Mouse (Mus musculus) heart, adult 18-20 months (tissue): Measurements from ENCODE around the gene Tnnc2. TPM values are rescaled to one million over a fixed set of nuclear protein-coding genes. Genes with fewer than 3 reads are reported as not detected.

Experiments
- DNase-seq, 2 experiments: peaks; one replicate each; pipeline ENCODE4 v3.0.0; 2021 to 2022; ENCODE audit warnings: mixed read lengths in 1 of 2
- total RNA-seq, 2 experiments: library from RNA; stranded (reverse); gene quantifications; 2 replicates each; pipeline ENCODE4 v1.2.3; 2021

Gene Tnnc2
- total RNA-seq, 2 experiments from 2014 or later = 1.2 TPM; not detected in 1

DNA sequence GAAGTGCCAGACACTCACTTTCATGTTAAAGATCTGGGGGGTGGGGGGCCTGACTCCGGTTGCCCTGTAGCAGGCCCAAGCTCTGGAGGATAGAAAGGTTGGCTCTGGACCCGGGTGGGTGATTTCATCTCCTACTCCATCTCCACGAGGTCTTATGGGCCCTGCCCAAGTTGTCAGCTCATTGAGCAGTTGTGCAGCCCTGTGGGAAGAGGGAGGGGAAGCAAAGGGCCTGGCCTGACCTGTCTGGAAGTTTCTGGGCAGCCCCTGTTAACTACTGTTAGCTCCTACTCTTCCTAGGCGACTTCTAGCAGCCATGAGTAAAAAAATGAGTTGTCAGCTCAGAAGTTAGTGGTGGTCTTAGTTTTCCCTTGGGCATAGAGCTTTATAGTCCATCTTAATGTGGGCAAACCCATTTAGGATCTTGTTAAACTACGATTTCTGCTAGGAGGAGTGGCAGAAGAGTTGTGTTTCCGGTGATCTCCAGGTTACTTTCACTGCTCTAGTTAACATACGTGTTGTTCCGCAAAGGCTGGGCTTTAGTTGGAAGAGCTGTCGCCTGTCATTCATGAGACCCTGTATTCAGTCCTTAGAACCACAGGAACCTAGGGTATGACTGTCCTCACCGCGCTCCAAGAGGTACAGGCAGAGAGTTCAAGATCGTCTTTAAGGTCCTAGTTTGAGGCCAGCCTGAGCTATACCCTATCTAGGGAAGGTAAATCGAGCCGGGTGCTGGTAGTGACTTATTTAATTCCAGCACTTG lies 6.4 kb downstream of the Tnnc2 start:
- DNase-seq = no peak

DNA sequence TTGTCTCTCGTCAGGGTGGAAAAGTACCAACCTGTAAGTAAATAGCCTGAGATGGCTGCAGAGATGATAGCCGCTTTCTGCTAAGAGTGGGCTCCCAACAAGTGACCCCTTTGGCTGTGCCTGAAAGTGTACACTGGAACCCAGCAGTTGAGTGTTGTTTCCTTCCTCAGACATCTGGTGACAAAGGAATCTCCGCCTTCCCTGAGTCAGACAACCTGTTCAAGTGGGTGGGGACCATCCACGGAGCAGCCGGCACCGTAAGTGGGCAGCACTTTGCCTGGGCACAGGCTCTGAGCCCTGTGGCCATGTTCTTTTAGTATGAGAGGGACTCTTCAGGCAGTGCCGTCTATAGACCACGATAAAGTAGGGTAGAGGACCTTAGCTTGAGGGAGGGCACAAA lies 8.6 kb downstream of the Tnnc2 start:
- no peak for DNase-seq

DNA sequence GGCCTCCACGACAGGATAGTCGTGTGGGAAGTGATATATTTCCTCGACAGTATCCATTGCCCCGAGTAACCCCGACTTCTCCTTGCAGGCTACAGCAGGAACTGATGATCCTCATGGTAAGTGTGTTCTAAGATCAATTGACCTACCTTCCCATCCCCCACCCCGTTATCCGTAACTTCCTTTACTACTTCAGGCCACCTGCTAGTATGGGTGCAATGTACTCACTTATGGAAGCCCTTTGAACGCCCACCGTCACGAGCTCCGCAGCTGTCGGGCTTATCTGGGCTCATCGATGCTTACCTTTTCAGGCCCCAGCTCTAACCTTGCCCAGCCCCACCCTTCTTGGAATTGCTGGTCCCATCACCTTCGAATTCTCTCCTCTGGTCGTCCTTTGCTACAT lies 9.5 kb downstream of the Tnnc2 start:
- no peak for DNase-seq

DNA sequence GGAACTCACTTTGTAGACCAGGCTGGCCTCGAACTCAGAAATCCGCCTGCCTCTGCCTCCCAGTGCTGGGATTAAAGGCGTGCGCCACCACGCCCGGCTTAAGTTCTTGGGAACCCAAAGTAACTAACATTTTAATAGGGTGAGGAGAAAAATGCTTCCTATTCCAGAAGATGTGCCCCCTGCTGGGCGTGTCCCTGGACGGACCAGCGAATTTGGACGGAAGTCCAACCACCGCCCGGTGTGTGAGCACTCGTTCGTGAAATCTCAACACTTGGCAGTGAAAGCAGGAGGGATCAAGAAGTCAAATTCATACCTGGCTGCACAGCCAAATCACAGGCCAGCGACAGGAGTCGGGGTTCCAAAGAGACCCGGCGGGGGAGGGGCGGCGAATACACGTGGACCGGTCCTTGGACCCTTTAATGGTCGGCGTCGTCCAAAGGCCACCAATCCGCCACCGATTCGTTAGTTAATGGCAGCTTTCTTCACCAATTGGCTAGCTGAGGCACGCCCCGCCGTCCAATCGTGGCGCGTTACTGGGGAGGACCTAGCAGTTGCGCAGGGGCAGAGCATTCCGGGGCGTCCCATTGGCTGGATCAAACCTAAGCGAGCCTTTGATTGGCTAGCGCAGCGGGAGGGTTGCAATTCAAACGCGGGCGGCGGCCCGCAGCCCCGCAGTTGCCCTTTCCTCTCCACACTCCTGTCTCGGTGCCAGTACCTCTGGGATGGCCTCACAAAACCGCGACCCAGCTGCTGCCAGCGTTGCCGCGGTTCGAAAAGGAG lies 10.3 kb downstream of the Tnnc2 start, which contains the start of gene Ube2c:
Ube2c (plus strand) TSS at position 641 of the 780 bp plus-strand sequence.
- peak; percentile 99 for DNase-seq

DNA sequence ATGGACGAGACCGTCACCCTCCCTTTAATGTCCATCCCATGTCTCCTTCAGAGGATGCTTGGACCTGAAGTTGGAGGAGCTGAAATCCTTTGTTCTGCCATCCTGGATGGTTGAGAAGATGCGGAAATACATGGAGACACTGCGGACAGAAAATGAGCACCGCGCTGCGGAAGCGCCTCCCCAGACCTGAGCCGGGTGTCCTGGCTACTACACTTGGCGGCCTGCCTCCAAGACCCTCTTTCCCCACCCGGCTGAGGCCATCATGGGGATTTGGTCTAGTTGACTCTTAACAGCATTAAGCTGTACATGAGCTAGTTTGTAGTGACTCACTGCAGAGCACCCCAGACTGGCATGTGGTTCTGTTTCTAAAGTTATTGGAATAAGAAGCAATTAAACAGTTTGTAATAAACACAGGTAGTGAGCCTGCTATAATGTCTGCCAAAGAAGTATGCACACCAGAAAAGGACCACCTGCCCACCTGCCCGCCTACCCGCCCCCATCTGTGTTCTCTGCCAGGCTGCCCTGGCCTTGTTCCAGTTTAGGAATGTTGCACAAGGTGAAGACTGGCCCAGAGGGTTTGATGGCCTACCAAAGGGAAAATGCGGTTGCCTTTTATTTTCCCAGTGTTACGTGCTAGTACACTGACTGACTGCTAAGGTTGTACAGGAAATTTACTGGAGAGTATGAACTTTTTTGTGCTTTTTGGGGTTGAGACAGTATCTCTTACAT lies 11.8 kb downstream of the Tnnc2 start:
- DNase-seq = no peak

DNA sequence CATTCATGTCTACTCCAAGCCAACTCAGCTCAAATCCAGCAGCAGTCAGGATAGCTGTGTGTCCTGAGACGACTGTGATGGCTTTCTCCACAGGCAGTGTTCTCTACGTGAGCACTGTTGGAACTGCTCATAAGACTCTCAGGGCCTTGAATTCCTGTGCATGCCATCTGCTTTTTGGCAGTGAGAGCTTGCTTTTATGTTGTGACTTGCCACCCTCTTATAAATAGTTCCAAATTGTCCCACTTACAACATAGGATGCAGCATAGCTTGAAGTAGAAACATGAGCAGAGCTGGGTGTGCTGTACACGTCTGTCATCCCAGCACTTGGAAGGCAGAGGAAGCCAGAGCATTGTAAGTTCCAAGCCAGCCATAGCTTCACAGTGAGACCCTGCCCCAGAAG lies 13.9 kb downstream of the Tnnc2 start:
- no peak for DNase-seq

DNA sequence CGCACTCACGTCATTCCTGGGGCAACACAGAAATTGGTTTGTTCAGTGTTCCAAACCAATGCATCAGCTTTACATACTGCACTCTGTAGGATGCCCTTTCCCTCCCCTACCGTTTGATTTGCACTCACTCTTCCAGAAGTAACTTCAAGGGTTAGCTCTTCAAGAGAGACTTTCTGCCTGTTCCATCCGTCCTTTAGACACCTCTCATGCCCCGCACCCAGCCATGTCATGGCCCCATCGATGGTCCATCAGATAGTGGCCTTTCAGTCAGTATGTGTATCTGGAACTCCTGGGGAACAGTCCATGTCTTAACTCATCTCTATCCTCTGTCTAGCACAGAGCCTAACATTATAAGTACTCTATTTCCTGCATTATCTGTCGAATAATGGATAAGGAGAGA lies 17.2 kb downstream of the Tnnc2 start:
- no peak for DNase-seq

DNA sequence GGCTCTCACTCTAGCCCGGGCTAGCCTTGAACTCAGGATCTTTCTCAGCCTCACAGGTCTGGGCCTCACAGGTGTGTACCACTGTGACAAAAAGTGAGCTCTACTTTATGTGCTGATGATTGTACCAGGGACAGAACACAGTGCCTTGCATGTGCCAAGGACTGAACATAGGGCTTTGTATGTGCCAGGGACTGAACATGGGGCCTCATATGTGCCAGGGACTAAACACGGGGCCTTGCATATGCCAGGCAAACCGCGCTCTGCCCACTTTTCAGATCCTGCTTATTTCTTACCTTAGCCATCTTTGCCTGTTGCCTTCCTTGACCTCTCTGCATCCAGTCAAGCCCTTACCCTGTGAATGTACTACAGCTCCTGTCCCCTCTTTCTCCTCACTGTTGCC lies 17.8 kb downstream of the Tnnc2 start:
- DNase-seq = no peak

DNA sequence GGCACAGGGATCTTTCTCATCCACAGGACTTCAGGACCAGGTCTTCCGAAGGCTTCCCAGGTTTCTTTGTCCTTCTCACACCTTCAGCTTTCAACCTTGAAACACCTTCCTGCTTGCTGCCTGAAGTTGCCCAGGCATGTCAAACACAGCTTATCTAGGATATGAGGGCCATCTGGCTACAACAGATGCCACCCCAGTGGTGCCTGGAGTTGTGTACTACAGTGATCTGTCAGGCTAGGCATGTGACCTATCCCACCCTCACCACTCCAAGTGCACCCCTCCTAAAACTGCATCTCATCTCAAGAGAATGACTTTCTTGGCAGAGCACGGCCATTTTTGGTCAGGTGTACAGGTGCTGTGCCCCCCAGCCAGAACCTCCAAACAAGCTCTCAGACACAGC lies 18.3 kb downstream of the Tnnc2 start:
- no peak for DNase-seq

DNA sequence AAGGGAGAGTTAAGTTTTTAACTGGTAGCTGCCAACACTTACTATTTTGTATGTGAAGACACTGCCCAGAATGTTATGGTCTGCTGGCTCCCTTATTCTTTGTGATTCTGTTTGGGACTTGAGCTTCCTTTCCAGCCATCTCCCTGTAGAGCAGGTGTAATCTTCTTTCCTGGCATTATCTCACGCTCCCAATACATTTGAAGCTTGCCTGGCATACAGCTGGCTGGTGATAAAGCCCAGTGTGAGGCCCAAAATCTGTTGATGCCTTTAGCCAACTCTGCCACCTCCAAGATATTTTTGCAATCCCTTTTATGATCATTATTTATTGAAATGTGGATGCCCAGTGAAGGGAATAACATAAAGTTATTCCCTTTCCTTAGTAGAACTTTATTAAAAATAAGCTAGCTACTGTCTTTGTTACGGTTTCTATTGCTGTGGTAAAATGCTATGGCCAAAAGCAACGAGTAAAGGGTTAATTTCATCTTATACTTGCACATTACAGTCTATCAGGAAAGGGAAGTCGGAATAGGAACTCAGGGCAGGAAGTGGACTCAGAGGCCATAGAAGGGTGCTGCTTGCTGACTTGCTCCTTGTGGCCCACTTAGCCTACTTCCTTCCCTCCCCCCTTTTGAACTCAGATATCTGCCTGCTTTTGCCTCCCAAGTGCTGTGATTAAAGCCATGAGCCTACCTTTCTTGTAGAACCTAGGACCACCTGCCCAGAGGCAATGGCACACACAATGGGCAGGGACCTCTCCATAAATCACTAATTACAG lies 19.5 kb downstream of the Tnnc2 start:
- no peak for DNase-seq

DNA sequence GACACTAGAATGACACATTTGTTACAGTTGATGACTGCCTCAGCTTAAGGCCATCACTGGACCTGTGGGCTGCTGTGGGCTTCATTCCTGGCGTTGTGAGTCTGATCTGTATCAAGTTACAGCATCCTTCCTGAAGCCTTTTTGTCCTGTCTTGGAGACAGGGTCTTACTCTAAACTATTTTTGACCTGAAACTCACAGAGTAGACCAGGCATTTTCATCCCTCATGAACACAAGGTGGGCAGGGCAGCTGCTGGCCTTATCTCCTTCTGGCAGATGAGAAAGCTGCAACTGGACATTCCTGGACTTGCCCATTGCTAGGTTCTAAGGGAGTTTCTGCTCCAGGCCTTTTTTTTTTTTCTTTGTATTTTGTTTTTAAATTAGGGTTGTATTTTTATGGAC lies 21.1 kb downstream of the Tnnc2 start:
- no peak for DNase-seq

DNA sequence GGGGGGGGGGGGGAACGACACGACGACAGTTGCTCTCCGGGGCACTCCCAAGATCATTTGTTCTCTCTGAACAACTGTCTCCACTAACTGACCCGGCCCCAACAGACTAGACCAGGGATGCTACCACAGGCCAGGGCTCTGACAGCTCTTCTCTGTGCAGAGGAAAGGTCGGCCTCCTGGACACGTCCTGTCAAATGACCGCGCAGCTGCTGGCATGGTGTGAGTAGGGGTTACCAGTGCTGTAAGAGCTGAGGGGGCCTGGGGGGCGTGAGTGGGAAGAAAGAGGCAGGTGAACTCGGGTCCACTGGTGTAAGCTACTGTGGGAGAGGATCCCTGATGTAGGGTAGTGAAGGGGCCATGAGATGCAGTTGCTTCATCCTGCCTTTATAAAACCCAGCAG lies 21.9 kb downstream of the Tnnc2 start:
- no peak for DNase-seq

DNA sequence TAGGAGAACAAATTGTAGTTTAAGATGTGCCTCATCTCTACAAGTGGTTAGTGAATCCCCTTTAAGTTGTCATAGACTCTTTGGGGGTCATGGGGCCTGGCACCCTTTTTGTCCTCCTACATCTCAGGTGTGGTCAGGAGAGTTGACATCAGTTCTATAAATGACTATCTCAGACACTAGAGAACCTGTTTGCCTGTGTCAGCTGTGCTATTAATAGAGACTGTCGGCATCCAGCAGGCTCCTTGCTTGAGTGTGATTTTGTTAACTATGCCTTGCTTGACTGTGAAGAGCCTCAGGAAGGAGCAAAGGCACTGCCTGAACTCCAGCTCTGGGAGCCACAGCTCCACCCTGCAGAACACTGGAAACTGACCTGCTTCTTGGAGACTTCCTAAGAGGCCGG lies 25.0 kb downstream of the Tnnc2 start:
- DNase-seq = peak; percentile 51 to 71

DNA sequence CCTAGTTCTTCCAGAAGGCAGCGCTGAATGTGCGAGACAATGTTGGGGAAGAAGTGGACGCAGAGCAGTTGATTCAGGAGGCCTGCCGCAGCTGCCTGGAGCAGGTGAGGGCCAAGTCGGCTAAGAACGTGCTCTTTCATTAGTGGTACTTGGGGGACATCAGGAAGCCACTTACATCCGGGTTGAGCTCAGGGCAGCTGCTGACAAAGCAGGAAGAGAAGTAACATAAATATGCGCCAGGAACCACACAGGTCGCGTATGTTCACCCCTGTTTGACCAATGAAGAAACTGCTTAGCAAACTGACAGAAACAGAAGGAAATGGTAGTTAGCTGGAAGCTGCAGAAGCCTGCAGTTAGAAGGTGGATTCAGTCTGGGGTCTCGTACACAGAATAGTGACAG lies 25.7 kb downstream of the Tnnc2 start:
- DNase-seq = no peak

DNA sequence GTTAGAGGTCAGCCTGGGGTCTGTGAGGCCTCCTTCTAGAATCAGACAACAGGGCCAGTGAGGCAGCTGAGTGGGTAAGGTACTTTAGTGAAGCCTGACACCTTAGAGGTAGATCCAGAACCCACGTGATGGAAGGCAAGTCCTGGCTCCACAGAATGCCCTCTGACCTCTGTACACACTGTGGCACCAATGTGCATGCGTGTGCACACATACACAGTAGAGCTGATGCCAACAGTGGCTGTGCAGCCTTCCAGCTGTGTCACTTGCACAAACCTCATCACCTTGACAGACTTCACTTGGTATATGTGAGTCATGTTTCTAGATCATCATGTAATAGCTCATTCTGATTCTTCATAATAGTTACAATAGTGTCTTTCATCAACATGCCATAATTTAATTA lies 27.3 kb downstream of the Tnnc2 start:
- no peak for DNase-seq

DNA sequence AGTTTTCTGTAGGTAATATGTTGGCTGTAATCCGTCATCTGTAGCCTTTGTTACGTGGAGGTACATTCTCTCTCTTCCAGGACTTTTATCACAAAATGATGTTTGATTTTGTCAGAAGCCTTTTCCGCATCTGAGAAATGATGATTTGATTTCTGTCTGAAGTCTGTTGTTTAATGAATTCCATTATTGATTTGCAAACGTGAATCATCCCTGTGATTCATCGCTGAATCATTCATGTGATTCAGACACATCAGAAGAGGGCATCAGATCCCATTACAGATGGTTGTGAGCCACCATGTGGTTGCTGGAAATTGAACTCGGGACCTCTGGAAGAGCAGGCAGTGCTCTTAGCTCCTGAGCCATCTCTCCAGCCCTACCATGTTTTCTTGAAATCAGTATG lies 30.8 kb downstream of the Tnnc2 start:
- DNase-seq = no peak

DNA sequence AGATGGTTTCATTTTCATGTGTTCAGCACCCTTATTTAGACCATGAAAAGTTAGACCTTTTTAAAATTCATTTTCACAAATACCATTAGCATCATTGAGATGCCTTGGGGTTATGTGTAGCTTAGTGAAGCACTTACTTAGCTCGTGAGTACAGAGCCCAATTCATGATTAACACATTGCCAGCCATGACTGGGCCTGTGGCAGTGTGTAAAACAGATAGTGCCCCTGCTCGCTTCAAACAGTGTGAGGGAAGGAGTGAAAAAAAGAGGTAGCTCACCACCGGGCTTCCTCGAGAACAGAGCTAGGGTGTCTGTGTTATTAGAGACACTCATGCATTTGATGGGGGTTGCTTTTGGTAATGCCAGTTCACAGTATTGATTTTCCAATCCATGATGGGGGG lies 31.6 kb downstream of the Tnnc2 start:
- no peak for DNase-seq

DNA sequence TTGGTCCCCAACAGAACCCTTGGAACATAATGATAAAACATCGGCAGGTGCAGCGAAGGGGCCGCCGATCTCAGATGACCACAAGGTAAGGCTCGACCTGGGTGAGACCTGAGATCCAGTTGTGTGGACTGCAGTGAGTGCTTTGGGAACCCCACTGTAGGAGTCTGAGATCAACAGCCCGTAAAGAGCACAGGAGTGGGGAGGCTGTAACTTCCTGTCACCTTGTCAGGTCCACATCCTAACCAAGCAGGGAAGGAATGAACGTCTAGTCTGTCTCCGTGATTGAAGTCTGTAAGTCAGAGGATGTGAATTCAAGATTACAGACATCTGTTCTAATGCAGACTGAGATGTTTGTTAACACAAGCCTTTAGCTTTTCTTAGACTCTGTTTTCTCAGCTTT lies 33.1 kb downstream of the Tnnc2 start:
- DNase-seq = no peak

DNA sequence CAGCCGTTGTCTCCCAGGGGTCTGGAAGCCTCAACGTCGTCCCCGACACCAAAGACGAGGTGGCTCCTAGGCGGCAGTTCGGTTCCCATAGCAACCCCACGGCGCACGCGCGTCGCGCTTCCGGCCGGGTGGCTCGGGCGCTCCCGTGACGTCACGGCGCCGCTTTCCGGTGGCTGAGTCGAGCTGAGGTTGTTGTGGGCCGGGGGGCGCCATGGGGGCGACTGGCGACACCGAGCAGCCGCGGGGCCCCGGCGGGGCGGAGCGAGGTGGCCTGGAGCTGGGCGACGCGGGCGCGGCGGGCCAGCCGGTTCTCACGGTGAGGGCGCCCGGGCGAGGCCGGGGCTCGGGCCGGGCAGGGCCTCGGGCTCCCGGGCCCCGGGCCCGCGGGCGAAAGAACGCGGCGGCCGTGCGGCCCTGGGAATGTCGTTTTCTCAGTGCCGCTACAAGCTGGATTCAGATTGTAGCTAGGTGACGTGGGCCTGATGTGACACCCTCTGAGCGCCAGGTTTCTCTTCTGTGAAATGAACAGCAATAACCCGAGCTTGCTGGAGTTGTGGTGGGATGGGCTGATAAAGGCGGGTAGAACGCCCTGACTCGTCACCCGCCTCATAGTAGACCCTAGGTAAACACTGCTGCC lies 33.8 kb downstream of the Tnnc2 start, which contains the start of the genes Wfdc3 and Dnttip1:
Wfdc3 (minus strand) TSS at position 89 of the 637 bp plus-strand sequence.
Dnttip1 (plus strand) TSS at position 141 of the 637 bp plus-strand sequence.
- DNase-seq = peak; percentile 95 to 97

DNA sequence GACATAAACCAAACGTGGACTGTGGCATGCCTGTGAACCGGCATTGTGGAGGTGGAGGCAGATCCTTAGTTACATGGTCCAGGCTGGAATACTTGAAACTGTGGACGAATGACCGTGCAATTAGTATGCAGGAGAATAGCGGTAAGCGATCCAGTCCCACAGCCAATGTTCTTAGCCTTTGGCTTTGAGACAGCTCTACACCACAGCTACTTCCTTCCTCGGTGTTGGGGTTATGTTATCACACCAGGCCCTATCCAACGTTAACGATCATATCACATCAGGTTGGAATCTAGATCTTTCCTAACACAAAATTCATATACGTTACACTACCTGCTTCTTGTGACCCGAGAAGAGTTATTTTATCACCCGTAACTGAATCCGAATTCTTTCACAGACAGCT lies 34.8 kb downstream of the Tnnc2 start:
- no peak for DNase-seq

DNA sequence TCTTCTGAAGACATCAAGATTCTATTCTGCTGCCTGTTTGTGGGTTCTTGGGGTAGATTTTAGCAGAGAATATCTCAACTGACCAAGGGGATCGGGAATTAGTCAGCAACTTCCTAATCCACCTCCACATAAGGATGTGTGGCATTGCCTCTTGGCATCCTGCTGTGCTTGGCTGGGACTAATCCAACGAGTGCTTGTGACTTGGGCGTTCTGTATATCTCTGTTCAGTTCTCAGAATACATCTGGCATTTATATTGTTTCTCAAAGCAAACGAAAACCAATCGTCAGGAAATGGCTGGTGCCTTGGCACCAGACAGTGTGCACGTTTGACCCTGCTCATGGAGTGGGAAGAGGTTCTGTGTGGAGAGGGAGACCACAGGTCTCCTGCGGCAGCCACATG lies 39.9 kb downstream of the Tnnc2 start:
- DNase-seq = peak in 1 of 2 experiments; percentile 19
